Mouse (Mus musculus): ENCODE results near the gene Lrriq4.
"Not testable (repeated sequence)": the region's sequence is repeated elsewhere in the genome, so short reads cannot be mapped to it uniquely, and the experiment has no call there.

The Lrriq4 gene

GRCm38 (mm10) chr3:30687216-30687615 lies 42.9 kb downstream of the Lrriq4 start:
- DNase-seq = no peak

- no peak for DNase-seq
These were observed 46.7 kb downstream of the Lrriq4 start for GRCm38 (mm10) chr3:30690976-30691375.

GRCm38 (mm10) chr3:30695661-30696060 lies 51.4 kb downstream of the Lrriq4 start:
- DNase-seq = no peak

GRCm38 (mm10) chr3:30696346-30696745 lies 52.0 kb downstream of the Lrriq4 start:
- DNase-seq = peak; percentile 75 to 81

GRCm38 (mm10) chr3:30697891-30698290 lies 53.6 kb downstream of the Lrriq4 start:
- DNase-seq = no peak

- not testable (repeated sequence) for DNase-seq
These were observed 55.6 kb downstream of the Lrriq4 start, which contains the start of gene Lrrc31 for GRCm38 (mm10) chr3:30699711-30700505. TSS of gene Lrrc31 (minus strand) at chr3:30699843.

- DNase-seq = no peak
These were observed 61.7 kb downstream of the Lrriq4 start for GRCm38 (mm10) chr3:30705977-30706376.

- DNase-seq = no peak
These were observed 62.4 kb downstream of the Lrriq4 start for GRCm38 (mm10) chr3:30706614-30707276.

- no peak for DNase-seq
These were observed 65.9 kb downstream of the Lrriq4 start for GRCm38 (mm10) chr3:30710191-30710590.

GRCm38 (mm10) chr3:30713334-30713733 lies 69.0 kb downstream of the Lrriq4 start:
- no peak for DNase-seq

- no peak for DNase-seq
These were observed 74.3 kb downstream of the Lrriq4 start for GRCm38 (mm10) chr3:30718649-30719048.

All from cerebellum, postnatal 10 days (tissue).